Mouse (Mus musculus): Measurements from ENCODE around the gene Mettl24. TPM values are rescaled to one million over a fixed set of nuclear protein-coding genes. Genes with fewer than 3 reads are reported as not detected.

The Mettl24 gene
- polyA plus RNA-seq (2016; fragmentation: Nextera tagmentation; extraction: Ambion mirVana), result 0.63 and 0.73 TPM in 2 replicates

DNA sequence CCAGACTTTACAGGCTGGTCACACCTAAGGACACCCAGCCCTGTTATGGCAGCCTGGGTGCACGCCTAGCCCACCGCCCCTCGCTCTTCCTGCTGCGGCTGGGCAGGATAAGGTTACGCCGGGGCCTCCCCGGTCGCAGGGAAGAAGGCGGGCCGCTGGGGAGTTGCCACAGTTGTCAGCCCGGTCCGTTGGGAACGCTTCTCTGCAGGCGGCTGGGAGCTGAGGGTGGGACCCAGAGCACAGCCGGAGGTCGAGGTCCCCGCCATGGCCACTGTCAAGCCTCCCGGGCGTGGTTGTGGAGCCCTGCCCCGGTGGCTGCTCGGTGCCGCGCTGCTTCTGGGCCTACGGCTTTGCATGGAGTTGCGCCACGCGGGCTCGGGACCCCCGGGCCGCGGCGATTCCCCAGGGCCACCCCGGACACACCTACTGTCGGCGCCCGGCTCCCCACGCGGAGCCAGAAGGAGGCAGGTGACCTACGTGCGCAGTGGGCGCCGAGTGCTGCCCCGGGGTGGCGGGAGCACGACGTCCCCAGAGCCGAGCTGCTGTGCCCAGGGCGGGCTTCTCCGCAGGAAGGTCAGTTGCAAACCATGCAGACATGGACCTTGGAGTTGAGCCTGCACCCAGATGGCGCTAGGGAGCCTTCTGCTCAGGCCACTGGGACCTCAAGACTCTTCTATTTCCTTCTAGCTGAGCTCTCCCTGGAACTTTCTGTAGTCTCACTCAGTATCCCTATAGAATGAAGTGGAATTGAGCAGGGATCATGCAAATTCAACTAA, at the start of gene Mettl24:
TSS of gene Mettl24 (plus strand) at position 191 of the 776 bp plus-strand sequence.
- under 1% methylated on average over 50 of the region's 50 CpGs for WGBS
- Histone ChIP-seq H3K9ac (peak within 1 kb of the TSS; percentile 65), H3K27ac (no peak within 1 kb of the TSS), H3K4me2 (peak within 1 kb of the TSS; percentile 99), H3K9me3 (no peaks in the 10 kb centered on the region), H3K4me3 (replicated peaks) (peak within 1 kb of the TSS; percentile 54), H3K27me3 (peaks cover 16% of the 10 kb centered on the region; the same call in 1 of the 2 replicates), H3K36me3 (replicated peaks) (no peaks in the 10 kb centered on the region), H3K4me1 (peaks cover 19% of the 10 kb centered on the region)
- peak; percentile 76 for ATAC-seq (ENCODE audit: low FRiP score)

DNA sequence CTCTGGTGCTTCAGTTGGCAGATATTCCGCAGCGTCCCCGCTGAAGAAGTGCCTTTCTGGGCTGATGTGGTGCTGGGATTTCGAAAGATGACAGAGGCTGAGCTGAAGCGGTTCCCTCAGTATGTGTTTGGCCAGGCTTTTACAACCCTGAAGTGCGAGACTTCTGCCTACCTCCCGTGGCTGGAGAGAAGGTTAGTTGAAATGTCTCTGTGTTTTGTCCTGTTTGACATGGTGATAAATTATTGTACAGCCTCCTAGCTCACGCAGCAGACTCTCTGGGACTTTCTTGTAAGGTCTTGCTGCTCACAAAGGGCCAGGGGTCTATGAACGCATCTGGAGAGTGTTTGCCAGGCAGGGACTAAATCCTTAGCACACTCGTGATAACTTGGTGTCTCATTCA, 45.8 kb upstream of the Mettl24 start:
- WGBS, result 73% methylated on average over 10 of the region's 10 CpGs
- peaks cover 18% of the 10 kb centered on the region for H3K4me1 ChIP-seq
- H3K36me3 ChIP-seq (replicated peaks), result no peaks in the 10 kb centered on the region
- no peak overlapping the region for H3K9ac ChIP-seq
- no peak overlapping the region for H3K27ac ChIP-seq
- H3K4me3 ChIP-seq (replicated peaks), result no peak overlapping the region
- H3K27me3 ChIP-seq, result no peaks in the 10 kb centered on the region
- H3K4me2 ChIP-seq, result no peak overlapping the region
- H3K9me3 ChIP-seq, result no peaks in the 10 kb centered on the region
- ATAC-seq (ENCODE audit: low FRiP score), result no peak

DNA sequence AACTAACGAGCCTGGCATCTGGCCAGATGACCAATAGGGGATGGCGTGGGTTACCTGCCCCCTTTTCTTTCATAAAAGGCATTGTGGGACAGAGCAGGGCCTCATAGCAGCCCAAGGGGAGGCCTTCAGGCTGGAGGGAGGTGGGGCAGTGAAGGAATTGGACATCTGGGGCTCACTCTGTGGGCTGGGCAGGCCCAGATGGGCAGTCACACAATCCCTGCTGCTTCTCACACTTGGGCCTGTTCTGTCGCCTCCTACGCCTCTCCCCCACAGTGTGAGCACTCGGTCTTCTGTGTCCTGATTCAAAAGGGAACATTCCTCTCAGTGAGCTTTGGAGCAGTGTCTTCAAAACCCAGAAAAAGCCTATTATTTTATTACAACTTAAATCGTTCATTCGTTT, 44.8 kb upstream of the Mettl24 start:
- Histone ChIP-seq H3K4me3 (replicated peaks) (no peak overlapping the region), H3K27ac (no peak overlapping the region), H3K4me1 (peaks cover 18% of the 10 kb centered on the region), H3K27me3 (no peaks in the 10 kb centered on the region), H3K4me2 (no peak overlapping the region), H3K9me3 (no peaks in the 10 kb centered on the region), H3K36me3 (replicated peaks) (no peaks in the 10 kb centered on the region), H3K9ac (no peak overlapping the region)
- WGBS, result 39% methylated on average over 7 of the region's 7 CpGs
- ATAC-seq (ENCODE audit: low FRiP score), result 0 out of 2 replicates have a peak, but pooled peaks have one; percentile 46

DNA sequence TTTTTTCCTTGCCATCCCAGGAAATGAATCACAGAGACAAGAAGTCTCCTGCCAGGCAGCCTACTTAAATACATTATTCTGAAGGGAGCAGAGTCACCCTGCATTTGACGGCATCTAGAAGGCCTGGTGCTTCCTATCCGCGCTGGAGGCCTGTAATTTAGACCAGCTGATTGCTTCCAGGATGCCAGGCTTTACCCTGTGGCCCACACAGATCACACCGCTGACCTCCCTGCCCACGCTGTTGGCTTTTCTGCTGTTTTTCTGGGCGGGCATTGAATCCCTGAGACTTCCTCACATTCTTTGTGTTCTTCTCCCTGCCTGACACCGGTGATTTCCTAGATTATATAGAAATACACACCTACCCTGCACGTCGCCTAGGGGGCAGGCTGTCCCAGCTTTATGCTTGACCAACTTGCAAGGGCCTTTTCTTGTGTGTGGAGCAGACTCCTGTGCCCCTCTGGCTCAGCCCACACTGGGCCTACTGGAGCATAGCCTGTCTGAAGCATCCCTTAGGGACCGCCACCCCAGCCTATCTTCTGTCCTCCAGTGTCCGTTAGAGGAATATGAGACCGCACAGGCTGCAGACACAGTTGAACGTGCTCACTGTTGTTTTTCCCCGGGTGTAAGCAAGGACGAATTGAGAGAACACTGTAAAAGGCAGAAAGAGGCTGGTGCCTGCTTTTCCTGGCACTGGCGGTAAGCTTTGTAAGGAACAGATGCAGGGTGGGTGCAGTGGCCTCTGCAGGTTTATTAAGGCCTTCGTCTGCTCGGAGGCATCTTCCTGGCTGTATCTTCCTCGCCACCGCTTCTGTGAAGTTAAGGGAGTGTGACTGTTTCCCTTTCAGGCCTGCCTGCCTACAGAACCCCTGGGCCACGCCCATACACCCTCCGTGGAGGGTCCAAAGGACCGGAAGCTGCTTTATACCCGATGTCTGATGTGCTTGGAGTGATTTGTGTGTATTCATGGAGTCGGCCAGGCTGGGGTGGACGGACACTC, 44.0 kb upstream of the Mettl24 start:
- no peak for ATAC-seq (ENCODE audit: low FRiP score)
- 59% methylated on average over 26 of the region's 26 CpGs for whole genome bisulfite sequencing
- H3K9ac ChIP-seq, result no peak overlapping the region

GRCm38 (mm10) chr10:40640406-40640805, 42.7 kb upstream of the Mettl24 start:
- no peaks in the 10 kb centered on the region for H3K36me3 ChIP-seq (replicated peaks)
- peaks cover 18% of the 10 kb centered on the region for H3K4me1 ChIP-seq
- no peaks in the 10 kb centered on the region for H3K9me3 ChIP-seq
- no peak overlapping the region for H3K4me2 ChIP-seq
- H3K27ac ChIP-seq, result no peak overlapping the region
- whole genome bisulfite sequencing, result 89% methylated on average over 4 of the region's 4 CpGs
- H3K4me3 ChIP-seq (replicated peaks), result no peak overlapping the region
- H3K27me3 ChIP-seq, result no peaks in the 10 kb centered on the region
- H3K9ac ChIP-seq, result no peak overlapping the region
- ATAC-seq (ENCODE audit: low FRiP score), result no peak

More for the DNA sequence above, 44.0 kb upstream of the Mettl24 start:
- H3K4me2 ChIP-seq, result no peak overlapping the region
- no peak overlapping the region for H3K27ac ChIP-seq
- no peaks in the 10 kb centered on the region for H3K36me3 ChIP-seq (replicated peaks)
- H3K27me3 ChIP-seq, result no peaks in the 10 kb centered on the region
- no peak overlapping the region for H3K4me3 ChIP-seq (replicated peaks)
- H3K9me3 ChIP-seq, result no peaks in the 10 kb centered on the region
- peaks cover 18% of the 10 kb centered on the region for H3K4me1 ChIP-seq

GRCm38 (mm10) chr10:40641901-40642300, 41.2 kb upstream of the Mettl24 start:
- no peak for ATAC-seq (ENCODE audit: low FRiP score)
- H3K9ac ChIP-seq, result no peak overlapping the region
- H3K27me3 ChIP-seq, result peaks cover 5% of the 10 kb centered on the region
- H3K4me2 ChIP-seq, result no peak overlapping the region
- H3K4me1 ChIP-seq, result peaks cover 18% of the 10 kb centered on the region
- WGBS, result 90% methylated on average over 7 of the region's 7 CpGs
- peaks cover 5% of the 10 kb centered on the region for H3K9me3 ChIP-seq
- no peak overlapping the region for H3K27ac ChIP-seq
- no peak overlapping the region for H3K4me3 ChIP-seq (replicated peaks)
- no peaks in the 10 kb centered on the region for H3K36me3 ChIP-seq (replicated peaks)

DNA sequence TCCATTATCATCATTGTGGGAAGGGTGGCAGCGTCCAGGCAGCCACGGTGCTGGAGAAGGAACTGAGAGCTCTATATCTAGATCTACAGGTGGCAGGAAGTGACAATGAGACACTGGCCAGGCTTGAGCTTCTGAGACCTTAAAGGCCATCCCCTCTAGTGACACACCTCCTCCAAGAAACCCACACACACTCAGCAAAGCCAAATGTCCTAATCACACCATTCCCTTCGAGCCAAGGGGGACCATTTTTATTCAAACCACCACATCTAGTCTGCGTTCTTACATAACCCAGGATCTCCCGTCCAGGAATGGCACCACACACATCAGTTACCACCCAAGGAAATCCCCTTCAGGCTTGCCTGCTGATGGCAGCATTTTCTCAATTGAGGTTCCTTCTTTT, 40.0 kb upstream of the Mettl24 start:
- ATAC-seq (ENCODE audit: low FRiP score), result no peak
- WGBS, result 89% methylated on average over 5 of the region's 5 CpGs

DNA sequence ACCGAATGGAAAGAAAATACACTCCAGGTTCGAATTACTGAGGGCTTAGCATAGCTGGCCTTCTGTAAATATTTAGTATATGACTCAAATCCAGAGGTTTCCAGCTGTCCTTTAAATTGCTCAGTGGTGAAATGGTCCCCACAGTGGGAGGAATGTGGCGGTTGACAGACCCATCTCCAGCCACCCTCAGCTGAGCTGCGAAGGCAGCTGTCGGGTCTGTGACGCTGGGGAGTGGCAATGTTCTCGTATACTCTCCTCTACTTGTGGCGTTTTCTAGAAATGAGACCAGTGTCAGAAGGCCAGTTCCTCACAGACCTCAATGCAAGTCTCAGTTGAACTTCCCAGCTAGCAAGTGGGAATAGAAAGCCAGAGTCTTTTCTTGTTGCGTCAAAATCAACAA, 38.6 kb upstream of the Mettl24 start:
- Histone ChIP-seq H3K27me3 (peaks cover 5% of the 10 kb centered on the region), H3K4me1 (peaks cover 2% of the 10 kb centered on the region; the same call in 1 of the 2 replicates), H3K27ac (no peak overlapping the region), H3K9ac (no peak overlapping the region), H3K36me3 (replicated peaks) (no peaks in the 10 kb centered on the region), H3K4me2 (no peak overlapping the region), H3K4me3 (replicated peaks) (no peak overlapping the region), H3K9me3 (peaks cover 5% of the 10 kb centered on the region)
- 86% methylated on average over 9 of the region's 9 CpGs for WGBS
- no peak for ATAC-seq (ENCODE audit: low FRiP score)

More for the DNA sequence above, 40.0 kb upstream of the Mettl24 start:
- peaks cover 14% of the 10 kb centered on the region for H3K4me1 ChIP-seq
- H3K9ac ChIP-seq, result no peak overlapping the region
- H3K4me2 ChIP-seq, result no peak overlapping the region
- H3K27ac ChIP-seq, result no peak overlapping the region
- H3K36me3 ChIP-seq (replicated peaks), result no peaks in the 10 kb centered on the region
- peaks cover 5% of the 10 kb centered on the region for H3K9me3 ChIP-seq
- H3K4me3 ChIP-seq (replicated peaks), result no peak overlapping the region
- H3K27me3 ChIP-seq, result peaks cover 5% of the 10 kb centered on the region

- Histone ChIP-seq H3K36me3 (replicated peaks) (no peaks in the 10 kb centered on the region), H3K27ac (no peak overlapping the region), H3K4me3 (replicated peaks) (no peak overlapping the region), H3K4me1 (no peaks in the 10 kb centered on the region), H3K9me3 (peaks cover 5% of the 10 kb centered on the region), H3K4me2 (no peak overlapping the region), H3K27me3 (peaks cover 5% of the 10 kb centered on the region), H3K9ac (no peak overlapping the region)
- WGBS, result 70% methylated on average over 1 of the region's 1 CpGs
- ATAC-seq (ENCODE audit: low FRiP score), result no peak
Observed at GRCm38 (mm10) chr10:40645346-40645745, 37.7 kb upstream of the Mettl24 start.

- H3K27ac ChIP-seq, result no peak overlapping the region
- WGBS, result 87% methylated on average over 12 of the region's 12 CpGs
- no peak overlapping the region for H3K4me2 ChIP-seq
- peaks cover 9% of the 10 kb centered on the region for H3K4me1 ChIP-seq
- no peak overlapping the region for H3K4me3 ChIP-seq (replicated peaks)
- no peak overlapping the region for H3K9ac ChIP-seq
- no peak for ATAC-seq (ENCODE audit: low FRiP score)
- no peaks in the 10 kb centered on the region for H3K36me3 ChIP-seq (replicated peaks)
- peaks cover 5% of the 10 kb centered on the region for H3K27me3 ChIP-seq
- H3K9me3 ChIP-seq, result peaks cover 5% of the 10 kb centered on the region
Observed at GRCm38 (mm10) chr10:40648776-40649175, 34.3 kb upstream of the Mettl24 start.

DNA sequence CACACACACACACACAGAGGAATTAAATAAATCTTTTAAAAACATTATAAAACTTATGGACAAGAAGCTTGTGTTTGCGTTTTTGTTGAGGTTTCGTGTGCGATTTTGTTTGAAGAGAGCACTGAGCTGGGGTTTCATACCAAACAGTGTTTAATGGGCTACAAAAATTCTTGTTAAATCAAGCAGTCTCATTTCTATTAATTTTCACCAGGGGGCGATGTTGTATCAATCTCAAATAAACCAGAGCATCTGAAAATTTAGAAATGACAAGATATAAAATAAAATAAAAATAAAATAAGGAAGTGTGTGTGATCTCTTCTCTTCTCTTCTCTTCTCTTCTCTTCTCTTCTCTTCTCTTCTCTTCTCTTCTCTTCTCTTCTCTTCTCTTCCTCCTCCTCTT, 33.4 kb upstream of the Mettl24 start:
- H3K36me3 ChIP-seq (replicated peaks), result no peaks in the 10 kb centered on the region
- H3K27ac ChIP-seq, result no peak overlapping the region
- ATAC-seq (ENCODE audit: low FRiP score), result no peak
- 39% methylated on average over 4 of the region's 4 CpGs for WGBS
- H3K27me3 ChIP-seq, result peaks cover 5% of the 10 kb centered on the region
- peaks cover 12% of the 10 kb centered on the region for H3K4me1 ChIP-seq
- peaks cover 5% of the 10 kb centered on the region for H3K9me3 ChIP-seq
- no peak overlapping the region for H3K4me2 ChIP-seq
- H3K4me3 ChIP-seq (replicated peaks), result no peak overlapping the region
- no peak overlapping the region for H3K9ac ChIP-seq

DNA sequence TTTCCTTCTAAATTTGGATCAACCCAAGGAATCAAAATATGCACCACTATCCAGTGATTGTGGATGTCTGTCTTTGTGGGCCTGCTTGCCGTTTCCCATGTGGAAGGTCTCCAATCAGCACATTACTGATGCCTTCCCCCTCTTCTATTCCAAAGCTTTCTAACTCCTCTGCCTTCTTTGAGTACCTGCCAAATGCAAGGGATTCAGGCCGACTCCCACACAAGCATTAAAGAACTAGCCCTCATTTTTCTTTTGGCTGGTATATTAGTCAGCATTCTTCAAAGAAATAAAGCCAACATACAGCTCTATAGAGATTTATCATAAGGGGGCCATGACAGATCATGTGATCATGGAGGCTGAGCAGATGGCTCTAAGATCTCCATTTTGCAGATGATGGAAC, 31.4 kb upstream of the Mettl24 start:
- H3K4me2 ChIP-seq, result no peak overlapping the region
- no peak overlapping the region for H3K4me3 ChIP-seq (replicated peaks)
- no peaks in the 10 kb centered on the region for H3K9me3 ChIP-seq
- no peak overlapping the region for H3K9ac ChIP-seq
- WGBS, result 84% methylated on average over 2 of the region's 2 CpGs
- no peaks in the 10 kb centered on the region for H3K36me3 ChIP-seq (replicated peaks)
- ATAC-seq (ENCODE audit: low FRiP score), result no peak
- no peak overlapping the region for H3K27ac ChIP-seq
- H3K4me1 ChIP-seq, result peaks cover 12% of the 10 kb centered on the region
- no peaks in the 10 kb centered on the region for H3K27me3 ChIP-seq

Data from forebrain, embryonic 12.5 days (tissue).